Mouse (Mus musculus) bone marrow macrophage, adult 2 months (primary cell): ENCODE measurements at regions not wholly inside any gene's neighbourhood (a gene's known extent, or its start where the extent isn't known, plus 50 kb on each side); places are given as distances from the start of the nearest gene placed in this dataset.

ENCODE experiments used
- H3K27ac ChIP-seq: 2 replicates; pipeline ENCODE4 v1.5.1; 2012; ENCODE audit warnings: low read depth, low read length; ENCODE audit not compliant: insufficient read depth
- H3K4me1 ChIP-seq: 2 replicates; pipeline ENCODE4 v1.6.1; 2012; ENCODE audit warnings: low read length; ENCODE audit not compliant: control insufficient read depth, insufficient read depth
- H3K4me3 ChIP-seq: 2 replicates; pipeline ENCODE4 v1.5.1; 2012; ENCODE audit warnings: mild to moderate bottlenecking, low read length, moderate library complexity; ENCODE audit not compliant: insufficient read depth
- CTCF ChIP-seq: IDR thresholded peaks from 2 replicates; pipeline ENCODE4 v1.5.1; 2012; ENCODE audit warnings: low read depth, mild to moderate bottlenecking, low read length, moderate library complexity
- POLR2A ChIP-seq: IDR thresholded peaks from 2 replicates; pipeline ENCODE4 v1.6.1; 2012; ENCODE audit warnings: mild to moderate bottlenecking, low read depth, low read length, borderline replicate concordance

DNA sequence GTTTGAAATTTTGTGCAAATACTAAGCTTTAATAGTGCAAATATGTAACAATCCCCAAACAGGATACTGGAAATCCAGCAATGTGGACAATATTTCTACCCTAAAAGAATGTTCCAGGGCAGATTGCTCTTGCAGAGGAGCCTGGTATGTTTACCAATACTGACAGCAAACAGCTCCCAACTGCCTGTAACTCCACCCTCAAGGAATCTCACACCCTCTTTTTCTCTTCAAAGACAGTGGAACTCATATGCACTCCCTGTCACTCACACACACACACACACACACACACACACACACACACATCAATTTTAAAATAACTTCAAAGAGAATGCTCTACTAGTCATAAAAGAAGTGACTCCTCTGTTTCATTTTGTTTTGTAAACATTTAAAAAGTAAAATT is 484.7 kb downstream of the Actr3 start:
- Histone ChIP-seq H3K4me1 (no peaks in the 10 kb centered on the region), H3K27ac (no peak overlapping the region), H3K4me3 (no peak overlapping the region)
- TF ChIP-seq CTCF (no peak), POLR2A (no peak)

DNA sequence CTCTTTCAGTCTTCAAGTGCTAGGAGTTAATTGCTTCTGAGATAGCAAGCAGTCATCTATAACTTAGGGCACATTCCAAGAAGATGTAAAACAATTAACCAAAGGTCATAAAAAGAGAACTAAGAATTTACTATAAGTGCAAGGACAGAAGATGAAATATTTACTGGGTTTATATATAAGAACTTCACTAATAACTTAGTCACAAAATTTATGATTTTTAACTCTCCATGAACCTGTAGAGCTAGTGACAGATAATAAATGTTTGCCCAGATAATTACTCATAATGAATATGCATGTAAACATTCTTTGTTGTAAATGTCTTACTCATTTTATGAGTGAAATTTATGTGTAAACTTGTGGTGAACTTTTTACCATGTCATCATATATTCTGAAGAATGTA is 531.2 kb downstream of the Actr3 start:
- no peaks in the 10 kb centered on the region for H3K4me1 ChIP-seq
- no peak overlapping the region for H3K27ac ChIP-seq
- no peak overlapping the region for H3K4me3 ChIP-seq
- TF ChIP-seq POLR2A (no peak), CTCF (no peak)

DNA sequence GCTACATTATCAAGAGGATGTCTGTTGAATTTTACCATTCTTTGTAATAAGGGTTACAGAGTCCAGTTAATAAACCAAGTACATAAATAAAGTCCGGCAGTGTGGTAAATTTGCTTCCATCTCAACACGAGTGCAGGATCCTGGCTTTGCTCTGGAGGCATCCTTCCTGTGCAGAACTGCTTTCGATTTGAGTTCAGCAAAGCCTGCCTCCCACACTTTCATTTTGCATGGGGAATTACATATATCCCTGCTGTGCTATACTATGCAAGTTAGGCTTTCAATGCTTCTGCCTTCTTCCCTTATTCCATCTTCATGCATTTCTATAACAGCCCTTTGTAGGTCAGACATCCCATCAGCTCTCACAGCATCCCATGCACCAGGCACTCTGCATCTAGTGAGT is 564.4 kb downstream of the Actr3 start:
- TF ChIP-seq POLR2A = no peak
- no peak for TF ChIP-seq CTCF
- Histone ChIP-seq H3K27ac (no peak overlapping the region), H3K4me1 (no peaks in the 10 kb centered on the region), H3K4me3 (no peak overlapping the region)

DNA sequence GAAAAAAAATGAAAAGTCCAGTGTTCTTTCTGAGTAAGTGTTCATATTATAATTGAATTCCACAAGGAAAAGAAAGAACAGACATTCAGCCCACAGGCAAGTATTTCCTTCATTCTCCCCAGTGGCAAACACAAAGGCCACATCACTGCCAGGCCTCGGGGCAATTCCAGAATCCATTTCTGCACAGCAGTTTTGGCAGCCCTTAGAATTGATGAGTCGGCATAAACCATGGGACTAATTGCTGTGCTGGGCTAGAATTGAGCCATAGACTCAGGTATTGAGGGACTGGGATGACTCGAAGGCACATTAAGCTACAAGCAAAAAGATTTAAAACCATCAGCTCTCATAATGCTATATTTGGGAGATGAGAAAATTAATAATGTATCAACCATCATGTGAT is 569.3 kb downstream of the Actr3 start:
- no peak overlapping the region for H3K27ac ChIP-seq
- H3K4me1 ChIP-seq = no peaks in the 10 kb centered on the region
- TF ChIP-seq POLR2A (no peak), CTCF (no peak)
- no peak overlapping the region for H3K4me3 ChIP-seq

DNA sequence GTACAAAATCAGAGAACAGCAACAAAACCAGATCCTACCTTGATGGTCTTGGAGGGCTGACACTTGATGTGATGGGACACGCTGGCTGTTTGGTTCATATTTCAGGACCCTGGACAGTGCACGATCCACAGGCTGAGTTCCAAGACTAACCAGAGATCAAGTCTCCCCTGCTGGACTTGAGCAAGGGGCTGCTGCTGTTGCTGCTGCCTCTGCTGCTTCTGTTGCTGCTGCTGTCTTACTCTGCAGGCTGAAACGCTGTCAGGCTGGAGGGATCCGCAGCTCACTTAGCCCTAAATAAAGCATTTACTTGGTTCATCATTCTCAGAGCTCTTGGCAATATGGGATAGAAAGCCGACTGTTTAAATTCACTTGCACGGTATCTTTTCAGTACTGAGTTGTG is 589.8 kb downstream of the Actr3 start:
- Histone ChIP-seq H3K4me3 (no peak overlapping the region), H3K4me1 (no peaks in the 10 kb centered on the region), H3K27ac (no peak overlapping the region)
- TF ChIP-seq POLR2A = no peak

DNA sequence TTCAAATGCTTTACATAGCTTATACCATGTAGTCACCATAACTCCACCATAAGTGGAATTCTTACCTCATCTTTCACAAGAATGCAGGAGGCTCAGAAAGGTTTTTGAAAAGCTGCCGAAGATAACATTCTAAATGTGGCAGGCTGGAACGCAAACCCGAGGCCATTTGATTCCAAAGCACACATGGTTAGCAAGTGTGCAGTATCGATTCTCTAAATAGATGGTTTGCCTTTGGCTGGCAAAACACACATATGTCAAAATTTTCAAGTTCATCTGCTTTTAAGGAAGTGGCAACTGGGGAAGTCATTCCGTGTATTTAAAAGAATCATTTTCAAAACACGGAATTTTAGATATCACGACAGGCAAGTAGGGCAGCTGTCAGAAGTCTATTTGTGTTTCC is 609.8 kb downstream of the Actr3 start:
- Histone ChIP-seq H3K27ac (no peak overlapping the region), H3K4me3 (no peak overlapping the region), H3K4me1 (no peaks in the 10 kb centered on the region)
- TF ChIP-seq POLR2A = no peak
- no peak for TF ChIP-seq CTCF

DNA sequence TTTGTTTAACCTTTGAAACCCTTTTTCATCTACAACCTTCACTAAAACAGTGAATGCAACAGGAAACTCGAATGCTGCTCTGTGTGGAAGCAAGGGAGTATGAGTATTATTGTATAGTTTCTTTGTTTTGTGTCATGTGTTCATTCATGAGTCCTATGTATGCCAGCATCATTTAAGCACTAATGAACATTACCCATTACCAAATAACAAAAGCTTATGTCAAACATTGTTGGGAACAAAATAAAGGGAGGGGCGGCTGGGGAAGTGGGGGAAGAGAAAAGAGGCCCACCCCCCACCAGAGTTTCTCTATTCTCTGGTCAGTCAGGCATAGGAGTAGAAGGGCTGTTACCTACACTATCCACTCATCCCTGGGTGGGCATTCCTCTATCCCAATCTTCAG is 642.5 kb downstream of the Actr3 start:
- H3K4me1 ChIP-seq = no peaks in the 10 kb centered on the region
- H3K27ac ChIP-seq = no peak overlapping the region
- H3K4me3 ChIP-seq = no peak overlapping the region
- no peak for TF ChIP-seq POLR2A
- no peak for TF ChIP-seq CTCF

DNA sequence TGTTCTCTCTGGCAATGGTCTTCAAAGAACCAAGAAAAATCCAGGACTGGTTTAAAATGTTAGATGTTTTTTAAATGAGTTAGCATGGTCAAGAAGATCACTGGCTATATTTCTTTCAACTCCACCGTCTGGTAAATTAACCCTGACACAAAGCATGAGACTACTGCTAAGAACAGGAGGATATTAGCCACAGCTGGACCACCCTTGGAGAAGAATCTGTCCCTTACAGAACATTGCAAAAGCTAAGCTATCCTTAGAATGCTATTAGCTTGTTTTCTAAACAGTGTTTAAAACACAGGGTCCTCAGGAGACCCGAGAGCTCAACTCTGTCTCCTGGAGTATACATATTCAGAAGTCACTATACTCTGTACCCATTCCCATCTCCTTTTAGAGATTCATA is 644.9 kb downstream of the Actr3 start:
- H3K4me1 ChIP-seq = no peaks in the 10 kb centered on the region
- H3K4me3 ChIP-seq = no peak overlapping the region
- H3K27ac ChIP-seq = no peak overlapping the region
- no peak for TF ChIP-seq POLR2A
- TF ChIP-seq CTCF = no peak

DNA sequence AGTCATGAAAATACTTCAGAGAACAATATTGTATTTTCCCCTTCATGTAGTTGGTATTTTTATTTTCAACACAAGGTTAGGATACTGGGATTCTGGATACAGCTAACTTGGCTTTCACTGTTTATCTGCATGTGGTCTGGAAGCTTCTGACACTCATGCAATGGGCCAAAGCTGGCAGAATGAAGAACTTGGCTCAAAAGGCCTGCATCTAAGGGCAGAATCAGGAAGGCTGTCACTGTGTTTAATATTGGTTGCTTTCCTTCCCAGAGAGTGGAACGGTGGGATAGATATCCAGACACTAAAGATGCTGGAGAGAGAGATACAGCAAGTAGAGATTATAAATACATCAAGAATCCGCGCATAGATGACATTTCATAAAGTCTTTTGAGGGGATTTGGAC is 645.4 kb downstream of the Actr3 start:
- Histone ChIP-seq H3K4me3 (no peak overlapping the region), H3K4me1 (no peaks in the 10 kb centered on the region), H3K27ac (no peak overlapping the region)
- TF ChIP-seq POLR2A (no peak), CTCF (no peak)

DNA sequence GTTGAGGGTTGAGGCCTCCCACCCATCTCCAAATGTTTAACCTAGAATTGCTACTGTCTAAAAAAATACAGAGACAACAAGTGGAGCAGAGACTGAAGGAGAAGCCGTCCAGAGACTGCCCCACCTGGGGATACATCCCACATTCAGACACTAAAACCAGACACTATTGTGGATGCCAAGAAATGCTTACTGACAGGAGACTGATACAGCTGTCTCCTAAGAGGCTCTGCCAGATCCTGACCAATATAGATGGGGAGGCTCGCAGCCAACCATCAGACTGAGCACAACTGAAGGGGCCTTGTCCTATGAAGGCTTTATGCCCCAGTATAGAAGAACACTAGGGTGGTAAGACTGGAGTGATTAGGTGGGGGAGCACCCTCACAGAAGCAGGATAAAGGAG is 652.5 kb downstream of the Actr3 start:
- no peak overlapping the region for H3K4me3 ChIP-seq
- no peaks in the 10 kb centered on the region for H3K4me1 ChIP-seq
- TF ChIP-seq POLR2A (no peak), CTCF (no peak)
- H3K27ac ChIP-seq = no peak overlapping the region

DNA sequence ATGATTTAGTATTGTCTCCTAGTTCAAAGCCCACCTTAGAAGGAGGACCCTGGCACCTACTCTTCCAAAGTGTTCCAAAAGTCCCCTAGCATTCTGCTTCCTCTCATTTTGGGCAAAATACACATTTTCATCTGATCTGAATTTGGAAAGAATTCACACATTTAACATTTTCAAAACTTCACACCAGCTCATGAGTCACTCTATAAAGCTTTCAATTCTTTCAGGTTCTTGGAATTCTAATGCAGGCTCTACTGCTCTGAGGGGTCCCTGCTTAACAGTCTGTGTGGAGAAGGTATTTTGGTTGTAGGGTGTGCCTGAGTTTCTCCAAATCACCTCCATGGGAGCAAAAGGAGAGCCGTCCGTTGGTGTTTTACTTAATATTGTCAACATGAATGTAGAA is 657.8 kb downstream of the Actr3 start:
- TF ChIP-seq POLR2A = no peak
- no peak for TF ChIP-seq CTCF
- no peak overlapping the region for H3K27ac ChIP-seq
- H3K4me3 ChIP-seq = no peak overlapping the region
- no peaks in the 10 kb centered on the region for H3K4me1 ChIP-seq
